Mouse (Mus musculus) splenic B cell, adult 2 months (primary cell): ENCODE results near the gene Fut1.

Experiments
- DNase-seq: peaks from one replicate; pipeline ENCODE4 v3.0.0-alpha.2; 2011; ENCODE audit warnings: low read depth, low spot score
- H3K27me3 ChIP-seq: 2 replicates; pipeline ENCODE4 v1.6.1; 2012; ENCODE audit warnings: mild to moderate bottlenecking, low read length, moderate library complexity, mixed read lengths; ENCODE audit not compliant: control insufficient read depth, poor library complexity, insufficient read depth, severe bottlenecking
- H3K36me3 ChIP-seq: 2 replicates; pipeline ENCODE4 v1.6.1; 2012; ENCODE audit warnings: mild to moderate bottlenecking, low read length, moderate library complexity, mixed read lengths; ENCODE audit not compliant: control insufficient read depth, poor library complexity, insufficient read depth, severe bottlenecking

Fut1 gene

GRCm38 (mm10) chr7:45617042-45617695 lies at the start of gene Fut1:
TSS of gene Fut1 (plus strand) at chr7:45617289.
- Histone ChIP-seq H3K27me3 (no peaks in the 10 kb centered on the region), H3K36me3 (no peaks in the 10 kb centered on the region)
- no peak for DNase-seq

- H3K27me3 ChIP-seq = no peaks in the 10 kb centered on the region
- DNase-seq = peak; percentile 91
- H3K36me3 ChIP-seq = no peaks in the 10 kb centered on the region
Measured at GRCm38 (mm10) chr7:45567780-45568516, 49.1 kb upstream of the Fut1 start.

GRCm38 (mm10) chr7:45568601-45569473 lies 48.3 kb upstream of the Fut1 start:
- Histone ChIP-seq H3K36me3 (no peaks in the 10 kb centered on the region), H3K27me3 (no peaks in the 10 kb centered on the region)
- no peak for DNase-seq

- peak; percentile 82 for DNase-seq
- H3K36me3 ChIP-seq = no peaks in the 10 kb centered on the region
- H3K27me3 ChIP-seq = no peaks in the 10 kb centered on the region
Measured at GRCm38 (mm10) chr7:45570103-45570741, 46.9 kb upstream of the Fut1 start, which contains the start of gene Bcat2. TSS of gene Bcat2 (plus strand) at chr7:45570153.

- no peaks in the 10 kb centered on the region for H3K27me3 ChIP-seq
- peaks cover 3% of the 10 kb centered on the region; the same call in 1 of the 2 replicates for H3K36me3 ChIP-seq
- no peak for DNase-seq
Measured at GRCm38 (mm10) chr7:45571966-45572365, 45.1 kb upstream of the Fut1 start.

GRCm38 (mm10) chr7:45573954-45574353 lies 43.1 kb upstream of the Fut1 start:
- DNase-seq = no peak
- Histone ChIP-seq H3K36me3 (peaks cover 3% of the 10 kb centered on the region; the same call in 1 of the 2 replicates), H3K27me3 (no peaks in the 10 kb centered on the region)

- H3K36me3 ChIP-seq = peaks cover 3% of the 10 kb centered on the region; the same call in 1 of the 2 replicates
- no peak for DNase-seq
- no peaks in the 10 kb centered on the region for H3K27me3 ChIP-seq
Measured at GRCm38 (mm10) chr7:45574472-45575379, 42.4 kb upstream of the Fut1 start.

- Histone ChIP-seq H3K36me3 (peaks cover 3% of the 10 kb centered on the region; the same call in 1 of the 2 replicates), H3K27me3 (no peaks in the 10 kb centered on the region)
- no peak for DNase-seq
Measured at GRCm38 (mm10) chr7:45585923-45586322, 31.2 kb upstream of the Fut1 start.

GRCm38 (mm10) chr7:45587631-45588592 lies 29.2 kb upstream of the Fut1 start:
- DNase-seq = no peak
- Histone ChIP-seq H3K27me3 (no peaks in the 10 kb centered on the region), H3K36me3 (peaks cover 1% of the 10 kb centered on the region; the same call in 1 of the 2 replicates)

GRCm38 (mm10) chr7:45589173-45589572 lies 27.9 kb upstream of the Fut1 start:
- no peaks in the 10 kb centered on the region for H3K27me3 ChIP-seq
- peak; percentile 86 for DNase-seq
- peaks cover 1% of the 10 kb centered on the region; the same call in 1 of the 2 replicates for H3K36me3 ChIP-seq

GRCm38 (mm10) chr7:45589898-45590297 lies 27.2 kb upstream of the Fut1 start:
- H3K36me3 ChIP-seq = peaks cover 1% of the 10 kb centered on the region; the same call in 1 of the 2 replicates
- H3K27me3 ChIP-seq = no peaks in the 10 kb centered on the region
- no peak for DNase-seq

GRCm38 (mm10) chr7:45590874-45591273 lies 26.2 kb upstream of the Fut1 start:
- DNase-seq = peak; percentile 59
- Histone ChIP-seq H3K27me3 (no peaks in the 10 kb centered on the region), H3K36me3 (no peaks in the 10 kb centered on the region)

GRCm38 (mm10) chr7:45591880-45592279 lies 25.2 kb upstream of the Fut1 start:
- Histone ChIP-seq H3K36me3 (no peaks in the 10 kb centered on the region), H3K27me3 (no peaks in the 10 kb centered on the region)
- DNase-seq = peak; percentile 90
